Mouse (Mus musculus): ENCODE data around the gene Nckap5. TPM values are rescaled to one million over a fixed set of nuclear protein-coding genes. Genes with fewer than 3 reads are reported as not detected.

The Nckap5 gene
- polyA plus RNA-seq, 1 experiment, result not detected

DNA sequence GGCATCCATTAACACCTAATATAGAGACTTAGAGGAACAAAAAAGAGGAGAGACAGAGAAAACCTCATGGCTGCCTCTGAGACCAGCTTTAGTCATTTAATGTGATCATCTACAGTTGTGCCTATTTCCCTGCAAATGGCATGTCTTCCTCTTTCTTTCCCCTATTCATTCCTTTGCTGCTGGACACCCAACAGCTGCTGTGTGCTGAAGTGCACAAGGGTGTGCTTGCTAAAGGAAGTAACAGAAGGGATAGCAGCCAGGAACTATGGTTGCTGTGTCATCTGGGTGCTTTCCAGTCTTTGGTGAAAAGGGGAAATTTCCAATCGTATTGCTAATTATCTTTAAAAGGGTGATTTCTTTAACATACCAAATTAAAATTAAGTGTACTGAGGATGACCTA, 387.9 kb downstream of the Nckap5 start:
- TF ChIP-seq POLR2A (IDR thresholded peaks at IDR 0.05; ENCODE audit: insufficient read depth, low read depth, low read length) (no peak), CTCF (IDR thresholded peaks at IDR 0.05; ENCODE audit: insufficient read depth, low read depth, low read length) (no peak)

DNA sequence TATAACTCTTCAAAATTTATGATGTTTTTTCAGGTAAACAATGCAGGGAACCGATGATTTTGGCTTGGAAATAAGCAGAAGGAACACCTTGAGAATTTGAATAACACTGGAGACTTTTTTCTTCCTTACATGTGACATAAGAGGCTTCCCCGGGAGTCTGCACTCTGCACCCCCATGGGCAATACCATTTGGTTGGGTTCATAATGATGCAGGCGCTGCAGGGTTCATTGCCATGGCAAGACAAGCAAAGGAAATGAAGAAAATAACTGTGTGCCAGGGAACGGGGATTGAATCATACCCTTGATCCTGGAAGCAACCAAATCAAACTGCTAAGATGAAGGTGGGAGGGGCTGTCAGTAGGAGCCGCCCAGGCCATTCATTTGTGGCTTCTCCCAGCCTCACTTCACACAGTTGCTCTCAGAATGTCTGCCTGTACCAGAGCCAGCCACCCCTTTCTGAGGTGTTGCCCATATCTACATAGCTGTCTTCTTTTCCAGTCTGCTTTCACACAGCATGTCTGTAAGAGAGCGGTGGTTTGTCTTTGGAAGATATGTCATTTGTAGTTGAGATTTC, 392.5 kb downstream of the Nckap5 start:
- no peak overlapping the region for H3K4me3 ChIP-seq (ENCODE audit: insufficient read depth, low read depth, low read length)
- H3K27ac ChIP-seq (ENCODE audit: insufficient read depth, low read depth, low read length), result no peak overlapping the region
- WGBS, result 72% methylated on average over 6 of the region's 6 CpGs
- H3K4me1 ChIP-seq (ENCODE audit: control insufficient read depth, insufficient read depth, low read length), result no peaks in the 10 kb centered on the region
- TF ChIP-seq CTCF (IDR thresholded peaks at IDR 0.05; ENCODE audit: insufficient read depth, low read depth, low read length) (no peak), POLR2A (IDR thresholded peaks at IDR 0.05; ENCODE audit: insufficient read depth, low read depth, low read length) (no peak)

More for the DNA sequence above, 387.9 kb downstream of the Nckap5 start:
- Histone ChIP-seq H3K4me3 (ENCODE audit: insufficient read depth, low read depth, low read length) (no peak overlapping the region), H3K27ac (ENCODE audit: insufficient read depth, low read depth, low read length) (no peak overlapping the region), H3K4me1 (ENCODE audit: control insufficient read depth, insufficient read depth, low read length) (no peaks in the 10 kb centered on the region)
- 77% methylated on average over 1 of the region's 1 CpGs for WGBS

DNA sequence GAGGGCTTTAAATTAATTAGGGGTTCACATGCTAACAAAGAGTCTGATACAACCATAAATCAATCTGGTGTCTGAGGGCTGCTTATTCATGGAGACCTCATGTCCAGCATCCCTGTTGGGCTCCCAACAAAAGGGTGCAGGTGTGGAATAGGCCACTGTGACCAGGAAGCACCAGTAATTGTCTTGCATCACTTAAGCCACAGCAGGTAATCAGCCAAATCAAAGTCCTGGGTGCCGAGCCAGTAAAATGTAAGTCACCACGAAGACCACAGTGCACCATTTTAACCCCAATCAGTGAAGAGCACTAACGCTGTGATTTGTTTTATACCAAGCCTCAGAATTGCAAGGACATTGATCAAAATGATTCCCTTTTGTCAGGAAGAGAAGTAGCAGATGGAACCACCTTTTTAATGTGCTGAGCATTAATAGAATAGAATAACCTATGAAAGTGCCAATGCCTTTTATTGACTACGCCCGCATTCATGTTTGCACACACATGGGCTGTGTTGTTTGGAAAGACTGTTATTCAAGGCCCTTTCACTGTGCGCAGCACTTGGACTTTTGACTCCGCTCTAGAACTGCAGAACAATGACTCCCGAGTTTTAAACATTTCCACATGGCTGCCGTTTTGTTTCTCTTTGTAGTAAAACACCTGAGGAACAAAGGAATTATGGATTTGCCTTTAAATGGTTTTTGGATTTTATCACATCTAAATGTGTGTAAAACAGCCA, 393.5 kb downstream of the Nckap5 start:
- WGBS, result 83% methylated on average over 9 of the region's 9 CpGs
- TF ChIP-seq CTCF (IDR thresholded peaks at IDR 0.05; ENCODE audit: insufficient read depth, low read depth, low read length) (no peak), POLR2A (IDR thresholded peaks at IDR 0.05; ENCODE audit: insufficient read depth, low read depth, low read length) (no peak)
- no peaks in the 10 kb centered on the region for H3K4me1 ChIP-seq (ENCODE audit: control insufficient read depth, insufficient read depth, low read length)
- no peak overlapping the region for H3K27ac ChIP-seq (ENCODE audit: insufficient read depth, low read depth, low read length)
- H3K4me3 ChIP-seq (ENCODE audit: insufficient read depth, low read depth, low read length), result no peak overlapping the region

DNA sequence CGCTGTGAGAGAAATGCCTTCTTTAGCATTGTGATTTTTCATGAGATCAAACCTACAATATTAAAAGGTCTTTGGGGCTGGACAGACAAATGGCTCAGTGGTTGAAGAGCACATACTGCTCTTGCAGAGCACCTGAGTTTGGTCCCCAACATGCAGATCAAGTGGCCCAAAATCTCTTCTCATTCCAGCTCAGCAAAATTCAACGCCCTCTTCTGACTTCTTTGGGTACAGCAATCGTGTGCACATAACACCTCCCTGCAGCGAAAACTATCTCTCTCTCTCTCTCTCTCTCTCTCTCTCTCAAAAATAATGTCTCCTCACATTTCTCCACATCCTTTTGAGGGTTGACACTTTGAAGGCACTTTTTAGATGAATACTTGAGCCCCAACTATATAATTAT, 398.3 kb downstream of the Nckap5 start:
- no peak for TF ChIP-seq CTCF (IDR thresholded peaks at IDR 0.05; ENCODE audit: insufficient read depth, low read depth, low read length)
- TF ChIP-seq POLR2A (IDR thresholded peaks at IDR 0.05; ENCODE audit: insufficient read depth, low read depth, low read length), result no peak
- H3K4me1 ChIP-seq (ENCODE audit: control insufficient read depth, insufficient read depth, low read length), result no peaks in the 10 kb centered on the region
- WGBS, result 94% methylated on average over 4 of the region's 4 CpGs
- H3K27ac ChIP-seq (ENCODE audit: insufficient read depth, low read depth, low read length), result no peak overlapping the region
- no peak overlapping the region for H3K4me3 ChIP-seq (ENCODE audit: insufficient read depth, low read depth, low read length)

DNA sequence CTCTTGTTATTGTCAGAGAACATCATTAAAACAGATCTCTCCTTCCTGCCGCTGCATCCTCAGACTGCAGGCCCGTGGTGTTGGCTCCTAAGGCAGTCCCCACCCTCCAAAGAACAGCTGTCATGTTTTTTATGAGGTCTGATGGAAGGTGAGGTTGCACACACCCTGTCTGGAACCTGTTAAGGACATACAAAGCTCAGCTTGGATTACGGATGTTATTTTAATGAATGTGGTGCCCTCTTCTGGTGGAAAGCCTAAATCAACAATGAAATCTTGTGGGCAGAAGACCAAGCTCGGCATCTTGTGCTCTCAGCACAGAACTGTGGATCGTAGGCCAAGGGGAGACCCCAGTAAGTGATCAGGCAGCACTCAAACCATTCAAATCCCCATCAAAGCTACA, 399.0 kb downstream of the Nckap5 start:
- TF ChIP-seq POLR2A (IDR thresholded peaks at IDR 0.05; ENCODE audit: insufficient read depth, low read depth, low read length) (no peak), CTCF (IDR thresholded peaks at IDR 0.05; ENCODE audit: insufficient read depth, low read depth, low read length) (no peak)
- Histone ChIP-seq H3K27ac (ENCODE audit: insufficient read depth, low read depth, low read length) (no peak overlapping the region), H3K4me1 (ENCODE audit: control insufficient read depth, insufficient read depth, low read length) (no peaks in the 10 kb centered on the region), H3K4me3 (ENCODE audit: insufficient read depth, low read depth, low read length) (no peak overlapping the region)
- 12% methylated on average over 5 of the region's 5 CpGs for WGBS

DNA sequence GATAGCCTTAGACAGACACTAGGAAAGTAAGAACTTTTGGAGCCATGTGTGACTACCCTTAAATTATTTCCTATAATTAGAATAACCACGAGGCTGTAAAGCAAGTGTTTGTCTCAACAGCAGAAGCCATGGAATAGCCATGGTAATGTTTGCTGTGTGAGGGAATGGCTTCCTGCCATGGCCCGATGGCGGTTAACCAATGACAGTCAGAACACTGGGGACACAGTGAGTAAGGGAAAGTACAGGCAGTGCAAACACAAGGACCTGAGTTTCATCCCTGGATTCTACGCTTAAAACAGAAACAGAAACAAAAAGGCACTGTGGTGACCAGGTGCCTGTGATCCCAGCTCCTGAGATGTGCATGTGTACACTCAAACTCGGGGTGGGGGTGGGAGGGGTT, 419.2 kb downstream of the Nckap5 start:
- Histone ChIP-seq H3K4me3 (ENCODE audit: insufficient read depth, low read depth, low read length) (no peak overlapping the region), H3K27ac (ENCODE audit: insufficient read depth, low read depth, low read length) (no peak overlapping the region), H3K4me1 (ENCODE audit: control insufficient read depth, insufficient read depth, low read length) (no peaks in the 10 kb centered on the region)
- 58% methylated on average over 5 of the region's 5 CpGs for WGBS
- TF ChIP-seq POLR2A (IDR thresholded peaks at IDR 0.05; ENCODE audit: insufficient read depth, low read depth, low read length) (no peak), CTCF (IDR thresholded peaks at IDR 0.05; ENCODE audit: insufficient read depth, low read depth, low read length) (no peak)

DNA sequence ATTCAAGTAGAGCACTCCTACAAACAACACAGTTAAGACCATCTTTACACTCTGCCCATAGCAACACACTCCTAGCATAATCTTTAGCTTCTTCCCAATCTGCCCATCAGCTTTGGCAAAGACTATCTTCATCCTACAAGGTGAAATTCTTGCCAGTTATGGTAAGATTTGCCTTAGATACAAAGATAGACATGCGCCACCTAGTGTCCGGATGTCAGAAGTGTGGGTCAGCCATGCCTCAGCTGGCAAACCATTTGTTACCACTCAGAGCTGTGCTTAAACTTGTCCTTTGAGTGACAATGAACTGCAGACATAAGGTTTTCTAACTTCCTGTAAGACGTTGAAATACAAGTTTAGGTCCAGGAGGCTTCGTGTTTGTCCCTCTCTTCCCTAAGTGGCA, 422.7 kb downstream of the Nckap5 start:
- no peaks in the 10 kb centered on the region for H3K4me1 ChIP-seq (ENCODE audit: control insufficient read depth, insufficient read depth, low read length)
- H3K27ac ChIP-seq (ENCODE audit: insufficient read depth, low read depth, low read length), result no peak overlapping the region
- no peak for TF ChIP-seq CTCF (IDR thresholded peaks at IDR 0.05; ENCODE audit: insufficient read depth, low read depth, low read length)
- no peak for TF ChIP-seq POLR2A (IDR thresholded peaks at IDR 0.05; ENCODE audit: insufficient read depth, low read depth, low read length)
- 44% methylated on average over 4 of the region's 4 CpGs for WGBS
- H3K4me3 ChIP-seq (ENCODE audit: insufficient read depth, low read depth, low read length), result no peak overlapping the region

DNA sequence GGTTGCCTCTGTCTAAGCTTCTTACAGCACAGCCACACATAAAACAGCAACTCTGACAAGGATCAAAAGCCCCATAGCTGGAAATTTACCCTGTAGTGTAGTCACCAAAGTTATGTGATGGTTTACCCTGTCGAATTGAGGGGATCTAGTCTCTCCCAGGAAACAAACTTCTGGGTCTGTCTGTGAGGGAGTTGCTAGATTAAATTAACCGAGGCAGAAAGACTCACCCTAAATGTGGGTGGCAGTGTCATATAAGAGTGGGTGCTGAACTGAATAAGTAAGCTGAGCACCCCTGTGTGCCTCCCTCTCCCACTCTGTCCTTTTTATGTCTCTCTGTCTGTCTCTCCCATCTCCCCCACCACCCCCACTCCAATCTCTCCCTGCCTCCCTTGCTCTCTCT, 425.1 kb downstream of the Nckap5 start:
- WGBS, result 69% methylated on average over 2 of the region's 2 CpGs
- no peak for TF ChIP-seq CTCF (IDR thresholded peaks at IDR 0.05; ENCODE audit: insufficient read depth, low read depth, low read length)
- no peak for TF ChIP-seq POLR2A (IDR thresholded peaks at IDR 0.05; ENCODE audit: insufficient read depth, low read depth, low read length)

DNA sequence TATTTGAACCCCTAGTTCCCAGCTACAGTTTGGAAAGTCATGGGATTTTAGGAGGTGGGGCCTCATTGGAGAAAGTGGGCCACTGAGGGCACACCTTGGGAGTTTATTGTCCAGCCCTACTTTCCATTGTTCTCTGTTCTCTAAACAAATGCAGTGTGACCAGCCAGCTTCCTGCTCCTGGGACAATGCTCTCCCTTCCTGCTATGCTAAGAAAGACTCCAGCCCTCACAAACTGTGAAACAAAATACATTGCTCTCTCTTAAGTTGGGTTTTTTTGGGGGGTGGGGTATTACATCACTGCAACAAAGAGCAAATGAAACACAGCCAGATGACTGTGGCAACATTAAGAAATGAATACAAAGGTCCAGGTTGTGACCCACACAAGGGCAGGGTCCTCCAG, 426.6 kb downstream of the Nckap5 start:
- Histone ChIP-seq H3K4me3 (ENCODE audit: insufficient read depth, low read depth, low read length) (no peak overlapping the region), H3K27ac (ENCODE audit: insufficient read depth, low read depth, low read length) (no peak overlapping the region), H3K4me1 (ENCODE audit: control insufficient read depth, insufficient read depth, low read length) (no peaks in the 10 kb centered on the region)
- TF ChIP-seq CTCF (IDR thresholded peaks at IDR 0.05; ENCODE audit: insufficient read depth, low read depth, low read length), result no peak
- no peak for TF ChIP-seq POLR2A (IDR thresholded peaks at IDR 0.05; ENCODE audit: insufficient read depth, low read depth, low read length)

More for the DNA sequence above, 425.1 kb downstream of the Nckap5 start:
- H3K4me1 ChIP-seq (ENCODE audit: control insufficient read depth, insufficient read depth, low read length), result no peaks in the 10 kb centered on the region
- H3K4me3 ChIP-seq (ENCODE audit: insufficient read depth, low read depth, low read length), result no peak overlapping the region
- H3K27ac ChIP-seq (ENCODE audit: insufficient read depth, low read depth, low read length), result no peak overlapping the region
